Mouse (Mus musculus) stomach, embryonic 16.5 days (tissue): ENCODE measurements around the gene Dhx9. TPM values are rescaled to one million over a fixed set of nuclear protein-coding genes. Genes with fewer than 3 reads are reported as not detected.
A peak's percentile ranks its signal among the peaks of the same experiment; 100 is the strongest.
"Not testable (repeated sequence)": the region's sequence is repeated elsewhere in the genome, so short reads cannot be mapped to it uniquely, and the experiment has no call there.

ENCODE experiments used
- ATAC-seq: fragments of 200-750 bp; cut with Nextera tagmentation; 2 replicates; pipeline ENCODE4 v1.8.0; 2017; ENCODE audit warnings: moderate number of reproducible peaks, moderate TSS enrichment; ENCODE audit not compliant: insufficient read depth, low FRiP score
- H3K27ac ChIP-seq: fragments of 300-500 bp; sonication (generic); 2 replicates; pipeline ENCODE4 v1.5.1; 2014; ENCODE audit warnings: low read length
- H3K27me3 ChIP-seq: fragments of 300-500 bp; sonication (generic); 2 replicates; pipeline ENCODE4 v1.6.1; 2014; ENCODE audit warnings: low read length, control low read depth, mixed read lengths; ENCODE audit not compliant: control insufficient read depth, insufficient read depth
- H3K36me3 ChIP-seq: fragments of 300-500 bp; sonication (generic); 2 replicates; pipeline ENCODE4 v1.6.1; 2014; ENCODE audit warnings: low read length; ENCODE audit not compliant: control insufficient read depth, insufficient read depth
- H3K4me1 ChIP-seq: fragments of 300-500 bp; sonication (generic); 2 replicates; pipeline ENCODE4 v1.6.1; 2014; ENCODE audit warnings: low read length, control low read depth, mixed read lengths; ENCODE audit not compliant: control insufficient read depth, insufficient read depth
- H3K4me2 ChIP-seq: fragments of 300-500 bp; sonication (generic); 2 replicates; pipeline ENCODE4 v1.6.1; 2014; ENCODE audit warnings: low read depth, low read length, mixed read lengths
- H3K4me3 ChIP-seq: fragments of 300-500 bp; sonication (generic); replicated peaks from 2 replicates; pipeline ENCODE4 v1.5.1; 2014; ENCODE audit warnings: mild to moderate bottlenecking, low read length
- H3K9ac ChIP-seq: fragments of 300-500 bp; sonication (generic); 2 replicates; pipeline ENCODE4 v1.6.1; 2014; ENCODE audit warnings: low read length
- H3K9me3 ChIP-seq: fragments of 300-500 bp; sonication (generic); replicated peaks from 2 replicates; pipeline ENCODE4 v1.6.1; 2016; ENCODE audit warnings: low read length, control low read depth; ENCODE audit not compliant: control insufficient read depth
- WGBS: fragments of 180-500 bp; shearing (Covaris S2); extraction: QIAGEN DNeasy Blood & Tissue Kit; methylation state at CpG from one replicate; pipeline ENCODE4 v1.1.7; 2014; 5-methylcytosine and 5-hydroxymethylcytosine counted together
- polyA plus RNA-seq: library from polyadenylated mRNA; unstranded; fragments of >200 nt; fragmentation: Nextera tagmentation; extraction: Ambion mirVana; gene quantifications from 2 replicates; pipeline ENCODE4 v1.2.1, GENCODE M21; 2015

The Dhx9 gene
- polyA plus RNA-seq, 1 experiment from 2014 or later = 22.0 TPM

DNA sequence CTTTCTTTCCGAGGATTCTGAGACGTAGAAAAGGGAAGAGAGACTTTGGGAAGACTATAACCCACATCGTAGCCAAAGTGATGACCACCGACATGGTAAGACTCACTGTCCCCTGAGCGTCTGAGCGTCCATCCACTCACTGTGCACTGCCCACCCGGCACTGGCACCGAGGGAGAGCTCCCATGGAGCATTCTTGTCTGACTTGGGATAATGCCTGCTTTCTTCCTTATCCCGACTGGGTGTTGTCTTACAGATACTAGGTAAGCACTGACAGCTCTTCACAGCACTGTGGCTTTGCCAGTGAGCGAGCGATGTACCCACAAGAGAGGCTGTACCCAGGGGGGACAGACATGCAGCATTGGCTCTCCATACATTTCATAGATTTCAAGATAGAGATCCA, 49.9 kb downstream of the Dhx9 start:
- no peaks in the 10 kb centered on the region for H3K36me3 ChIP-seq
- H3K9ac ChIP-seq = no peak overlapping the region
- no peaks in the 10 kb centered on the region for H3K27me3 ChIP-seq
- no peak overlapping the region for H3K4me2 ChIP-seq
- no peak for ATAC-seq
- H3K4me1 ChIP-seq = no peaks in the 10 kb centered on the region
- no peak overlapping the region for H3K4me3 ChIP-seq
- no peaks in the 10 kb centered on the region for H3K9me3 ChIP-seq
- WGBS = 89% methylated on average over 11 of the region's 11 CpGs
- no peak overlapping the region for H3K27ac ChIP-seq

DNA sequence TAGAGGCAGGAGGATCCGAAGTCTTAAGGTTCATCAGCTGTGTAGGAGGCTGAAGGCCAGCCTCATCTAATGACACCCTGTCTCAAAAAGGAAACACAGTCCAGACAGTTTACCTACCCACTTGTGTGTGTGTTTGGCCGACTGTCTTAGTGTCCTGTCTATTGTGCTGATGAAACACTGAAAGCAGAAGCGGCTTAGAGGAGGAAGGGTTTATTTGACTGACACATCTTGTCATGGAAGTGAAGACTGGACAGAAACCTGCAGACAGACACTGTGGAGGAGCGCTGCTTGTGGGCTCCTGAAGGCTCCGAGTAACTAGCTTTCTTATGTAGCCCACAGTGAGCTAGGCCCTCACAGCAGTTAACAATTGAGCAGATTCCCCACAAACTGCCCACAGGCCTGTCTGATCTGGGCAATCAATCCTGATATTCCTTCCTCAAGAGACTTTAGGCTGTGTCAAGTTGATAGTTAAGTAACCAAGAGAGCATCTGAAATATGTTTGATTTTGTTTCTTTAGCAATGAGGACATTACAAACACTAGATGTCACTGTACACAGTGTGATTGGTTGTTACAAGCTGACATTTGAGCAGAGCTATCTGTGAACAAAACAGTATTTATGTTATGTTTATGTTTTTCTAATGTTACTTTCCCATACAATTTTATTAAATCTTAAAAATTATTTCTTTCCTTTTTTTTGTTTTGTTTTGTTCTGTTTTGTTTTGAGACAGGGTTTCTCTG, 53.4 kb downstream of the Dhx9 start:
- H3K9me3 ChIP-seq = no peaks in the 10 kb centered on the region
- H3K27me3 ChIP-seq = no peaks in the 10 kb centered on the region
- ATAC-seq = no peak
- H3K9ac ChIP-seq = no peak overlapping the region
- no peak overlapping the region for H3K4me2 ChIP-seq
- no peak overlapping the region for H3K4me3 ChIP-seq
- H3K36me3 ChIP-seq = no peaks in the 10 kb centered on the region
- H3K4me1 ChIP-seq = no peaks in the 10 kb centered on the region
- 77% methylated on average over 5 of the region's 5 CpGs for WGBS
- H3K27ac ChIP-seq = no peak overlapping the region

DNA sequence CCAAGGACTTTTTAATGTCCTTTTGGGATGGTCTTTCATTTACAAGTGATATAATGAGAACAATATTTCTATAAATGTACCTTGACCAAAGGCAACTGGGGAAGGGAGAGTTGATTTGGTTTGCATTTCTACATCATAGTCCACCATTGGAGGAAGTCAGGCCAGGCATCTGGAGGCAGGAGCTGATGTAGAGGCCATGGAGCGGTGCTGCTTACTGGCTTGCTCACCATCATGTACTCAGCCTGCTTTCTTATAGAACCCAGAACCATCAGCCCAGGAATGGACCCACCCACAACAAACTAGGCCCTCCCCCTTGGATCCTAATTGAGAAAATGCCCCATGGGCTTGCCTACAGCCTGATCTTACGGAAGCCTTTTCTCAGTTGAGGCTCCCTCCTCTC, 55.1 kb downstream of the Dhx9 start:
- no peaks in the 10 kb centered on the region for H3K27me3 ChIP-seq
- no peaks in the 10 kb centered on the region for H3K9me3 ChIP-seq
- H3K4me1 ChIP-seq = no peaks in the 10 kb centered on the region
- H3K4me2 ChIP-seq = no peak overlapping the region
- no peak for ATAC-seq
- H3K27ac ChIP-seq = no peak overlapping the region
- H3K36me3 ChIP-seq = no peaks in the 10 kb centered on the region
- H3K4me3 ChIP-seq = no peak overlapping the region
- 86% methylated on average over 2 of the region's 2 CpGs for WGBS
- no peak overlapping the region for H3K9ac ChIP-seq

DNA sequence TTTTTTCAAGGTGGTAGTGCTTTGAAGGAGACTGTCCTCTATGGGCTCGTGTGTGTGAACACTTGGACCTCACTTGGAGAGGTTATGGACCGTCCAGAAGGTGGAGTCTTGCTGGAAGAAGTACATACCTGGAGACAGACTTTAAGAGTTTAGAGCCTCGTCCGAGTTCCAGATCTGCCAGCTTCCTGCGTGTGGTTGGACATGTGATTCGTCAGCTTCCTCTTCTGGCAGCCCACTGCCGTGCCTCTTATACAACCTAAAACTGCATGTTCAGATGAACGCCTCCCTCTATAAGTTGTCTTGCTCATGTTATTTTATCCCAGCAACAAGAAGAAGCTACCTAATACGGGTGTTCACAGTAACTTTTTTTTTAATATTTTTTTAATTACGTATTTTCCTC, 55.8 kb downstream of the Dhx9 start:
- H3K9me3 ChIP-seq = no peaks in the 10 kb centered on the region
- H3K27me3 ChIP-seq = no peaks in the 10 kb centered on the region
- no peaks in the 10 kb centered on the region for H3K36me3 ChIP-seq
- no peak for ATAC-seq
- H3K27ac ChIP-seq = no peak overlapping the region
- no peaks in the 10 kb centered on the region for H3K4me1 ChIP-seq
- no peak overlapping the region for H3K9ac ChIP-seq
- 72% methylated on average over 10 of the region's 10 CpGs for WGBS
- no peak overlapping the region for H3K4me2 ChIP-seq
- no peak overlapping the region for H3K4me3 ChIP-seq

DNA sequence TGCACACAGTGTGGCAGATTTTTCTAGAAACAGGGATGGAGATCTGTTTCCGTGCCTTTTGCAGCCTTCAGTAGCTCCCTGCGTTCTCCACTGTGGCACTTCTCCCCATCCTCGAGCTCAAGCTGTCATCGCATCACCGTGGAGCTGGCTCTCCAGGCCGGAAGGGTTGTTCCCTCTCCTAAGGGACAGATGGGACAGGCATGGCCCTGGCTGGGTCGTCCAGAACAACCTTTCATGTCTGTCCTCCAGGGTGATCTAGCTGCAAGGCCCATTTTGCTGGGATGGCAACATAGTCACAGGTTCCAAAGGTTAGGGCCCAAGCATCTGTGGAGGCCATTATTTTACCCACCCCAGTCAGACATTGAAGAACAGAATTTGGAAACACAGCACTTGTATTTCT, 56.3 kb downstream of the Dhx9 start:
- no peaks in the 10 kb centered on the region for H3K4me1 ChIP-seq
- no peaks in the 10 kb centered on the region for H3K36me3 ChIP-seq
- no peak overlapping the region for H3K27ac ChIP-seq
- no peak overlapping the region for H3K4me2 ChIP-seq
- H3K9ac ChIP-seq = no peak overlapping the region
- no peaks in the 10 kb centered on the region for H3K27me3 ChIP-seq
- H3K4me3 ChIP-seq = no peak overlapping the region
- no peak for ATAC-seq
- no peaks in the 10 kb centered on the region for H3K9me3 ChIP-seq
- 68% methylated on average over 7 of the region's 7 CpGs for WGBS

DNA sequence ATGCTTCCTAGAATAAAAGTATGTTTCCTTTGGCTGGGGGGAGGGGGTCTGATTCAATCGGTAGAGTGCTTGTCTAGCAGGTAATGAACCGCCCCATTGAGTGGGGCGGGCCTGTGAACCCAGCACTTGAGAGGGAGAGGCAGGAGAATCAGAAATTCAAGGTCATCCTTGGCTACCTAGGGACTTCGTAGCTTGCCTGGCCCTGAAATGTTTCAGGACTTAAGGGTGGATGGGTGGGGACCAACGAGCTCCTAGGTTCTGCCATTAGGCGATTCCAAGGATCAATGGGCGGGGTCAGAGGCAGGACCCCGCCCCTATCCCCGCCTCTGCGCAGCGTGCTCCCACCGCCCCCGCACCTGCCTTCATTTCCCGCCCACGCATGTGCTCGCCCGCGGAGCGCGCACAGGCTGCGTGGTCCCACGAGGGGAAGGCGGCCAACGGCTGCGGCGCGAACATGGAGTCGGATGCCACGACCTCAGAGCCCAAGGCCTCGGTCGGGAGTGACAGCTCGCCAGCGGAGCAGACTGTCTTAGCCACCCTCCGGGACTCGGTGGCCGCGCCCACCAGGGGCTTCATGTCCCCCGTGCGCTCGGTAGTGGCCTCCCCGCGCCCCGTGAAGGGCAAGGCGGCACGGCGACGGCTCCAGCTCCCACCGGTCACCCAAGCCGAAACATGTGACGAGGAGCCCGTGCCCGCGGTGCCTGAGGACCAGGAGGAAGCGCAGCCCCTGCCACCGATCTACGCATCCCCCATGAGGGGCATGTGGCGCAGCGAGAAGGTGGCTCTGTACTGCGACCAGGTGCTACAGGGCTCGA, 62.5 kb downstream of the Dhx9 start, which contains the start of gene Shcbp1l:
Gene Shcbp1l (plus strand): TSS at position 393 of the 815 bp plus-strand sequence.
- peak; percentile 88 for ATAC-seq
- Histone ChIP-seq H3K27ac (no peak within 1 kb of the TSS), H3K4me2 (peak within 1 kb of the TSS; percentile 99), H3K9me3 (no peaks in the 10 kb centered on the region), H3K9ac (peak within 1 kb of the TSS; percentile 67), H3K4me1 (peaks cover 4% of the 10 kb centered on the region), H3K4me3 (peak within 1 kb of the TSS; percentile 58), H3K36me3 (no peaks in the 10 kb centered on the region), H3K27me3 (peaks cover 3% of the 10 kb centered on the region; the same call in 1 of the 2 replicates)
- 2% methylated on average over 60 of the region's 60 CpGs for WGBS

DNA sequence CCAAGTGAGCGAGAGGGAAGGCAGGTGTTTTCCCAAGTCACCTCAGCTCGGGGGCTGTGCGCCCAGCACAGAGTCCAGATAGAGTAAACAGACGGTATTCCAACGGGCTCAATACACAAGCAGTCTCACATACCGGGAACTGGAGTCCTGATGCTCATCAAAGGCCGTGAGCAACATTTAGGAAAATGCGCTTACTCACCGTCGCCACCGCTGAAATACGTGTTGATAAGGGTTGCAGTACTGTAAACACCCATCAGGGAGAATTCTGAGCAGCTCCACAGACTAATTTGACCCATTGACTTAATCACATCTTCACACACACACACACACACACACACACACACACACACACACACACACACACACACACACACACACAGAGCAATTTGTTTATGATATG, 63.2 kb downstream of the Dhx9 start:
- peak overlapping the region; percentile 58 for H3K4me3 ChIP-seq
- peak overlapping the region; percentile 99 for H3K4me2 ChIP-seq
- H3K9me3 ChIP-seq = no peaks in the 10 kb centered on the region
- no peaks in the 10 kb centered on the region for H3K36me3 ChIP-seq
- H3K27me3 ChIP-seq = peaks cover 3% of the 10 kb centered on the region; the same call in 1 of the 2 replicates
- H3K4me1 ChIP-seq = peaks cover 4% of the 10 kb centered on the region
- H3K27ac ChIP-seq = no peak overlapping the region
- peak; percentile 56; the same call in 1 of the 2 replicates for ATAC-seq
- 13% methylated on average over 12 of the region's 12 CpGs for WGBS
- H3K9ac ChIP-seq = peak overlapping the region; percentile 65

DNA sequence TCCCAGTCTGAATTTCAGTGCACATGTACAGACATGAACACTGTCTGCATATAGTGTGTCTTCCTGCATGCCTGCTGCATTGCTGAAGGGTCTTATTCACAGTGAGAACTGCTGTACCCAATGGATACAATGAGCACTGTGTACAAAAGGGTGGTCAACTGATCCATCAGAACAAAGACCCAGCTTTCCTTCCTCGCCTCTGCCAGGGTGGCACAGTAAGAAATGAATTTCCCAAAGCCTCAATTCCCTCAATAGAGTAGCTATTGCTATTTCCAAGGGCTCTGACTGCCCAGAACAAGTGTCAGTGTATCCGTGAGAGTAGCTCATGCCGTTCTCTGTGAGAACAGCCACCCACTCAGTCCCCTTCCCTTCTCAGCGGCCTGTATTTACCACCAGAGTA, 69.7 kb downstream of the Dhx9 start:
- 57% methylated on average over 4 of the region's 4 CpGs for WGBS
- not testable (repeated sequence) for H3K27me3 ChIP-seq, H3K27ac ChIP-seq, ATAC-seq, H3K9ac ChIP-seq, H3K4me3 ChIP-seq, H3K36me3 ChIP-seq, H3K4me2 ChIP-seq, H3K4me1 ChIP-seq, H3K9me3 ChIP-seq

DNA sequence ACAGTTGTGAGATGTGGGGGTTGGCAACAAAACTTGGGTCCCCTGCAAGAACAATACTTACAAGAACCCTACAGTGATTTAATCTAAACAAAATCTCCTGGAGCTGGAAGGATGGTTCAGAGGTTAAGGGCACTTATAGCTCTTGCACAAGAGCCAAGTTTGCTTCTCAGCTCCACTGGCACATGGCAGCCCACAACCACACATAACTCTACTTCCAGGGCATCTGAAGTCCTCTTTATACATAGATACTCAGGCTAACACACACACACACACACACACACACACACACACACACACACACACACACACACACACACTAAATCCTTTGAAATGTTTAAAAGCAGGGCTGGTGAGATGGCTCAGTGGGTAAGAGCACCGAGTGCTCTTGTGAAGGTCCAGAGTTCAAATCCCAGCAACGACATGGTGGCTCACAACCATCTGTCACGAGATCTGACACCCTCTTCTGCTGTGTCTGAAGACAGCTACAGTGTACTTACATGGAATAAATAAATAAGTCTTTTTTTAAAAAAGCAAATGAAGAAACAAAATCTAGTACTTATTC, 71.1 kb downstream of the Dhx9 start:
- WGBS = 61% methylated on average over 3 of the region's 3 CpGs
- H3K9ac ChIP-seq, ATAC-seq: not testable (repeated sequence)

More for the DNA sequence above, 71.1 kb downstream of the Dhx9 start:
- not testable (repeated sequence) for H3K4me2 ChIP-seq, H3K27ac ChIP-seq, H3K4me1 ChIP-seq, H3K36me3 ChIP-seq, H3K9me3 ChIP-seq, H3K27me3 ChIP-seq, H3K4me3 ChIP-seq
